Mouse (Mus musculus) C2C12 (cell line): ENCODE results near the gene Mitd1.

ENCODE experiments used
- CTCF ChIP-seq: IDR thresholded peaks from one replicate; pipeline ENCODE4 v1.5.1; 2011; ENCODE audit not compliant: control insufficient read depth, insufficient read depth, insufficient read length
- FOSL1 ChIP-seq: IDR thresholded peaks from one replicate; pipeline ENCODE4 v1.8.0; 2011; ENCODE audit warnings: mild to moderate bottlenecking, low read length; ENCODE audit not compliant: poor library complexity, insufficient read depth, severe bottlenecking
- USF1 ChIP-seq: IDR thresholded peaks from one replicate; pipeline ENCODE4 v1.6.1; 2011; ENCODE audit warnings: low read depth, mild to moderate bottlenecking, control low read depth, moderate library complexity

- TF ChIP-seq CTCF (no peak), FOSL1 (no peak), USF1 (no peak)
These were observed 23.9 kb downstream of the Mitd1 start, which contains the start of gene Tsga10 for GRCm38 (mm10) chr1:37866286-37866685.
